Mouse (Mus musculus) heart, embryonic 14.5 days (tissue): Measurements from ENCODE around the gene Slc23a2. TPM values are rescaled to one million over a fixed set of nuclear protein-coding genes. Genes with fewer than 3 reads are reported as not detected.

Source experiments
- ATAC-seq: fragments of 200-750 bp; cut with Nextera tagmentation; 2 replicates; pipeline ENCODE4 v1.8.0; 2017; ENCODE audit warnings: low read depth, moderate TSS enrichment; ENCODE audit not compliant: insufficient number of reproducible peaks, insufficient read depth, low FRiP score
- H3K27ac ChIP-seq, 2 experiments: fragments of 200-500 bp in 1 of 2; fragments of 300-500 bp in 1 of 2; sonication (generic) in 1 of 2; replicated peaks in 1 of 2; 2 replicates each; pipeline ENCODE4 v1.5.1; 2012 to 2014; ENCODE audit warnings: low read depth in 2 of 2, low read length in 2 of 2, control low read depth in 1 of 2, mild to moderate bottlenecking in 1 of 2, mixed read lengths in 1 of 2; ENCODE audit not compliant: control insufficient read depth in 1 of 2, insufficient read depth in 1 of 2
- H3K27me3 ChIP-seq: fragments of 300-500 bp; sonication (generic); 2 replicates; pipeline ENCODE4 v1.6.1; 2014; ENCODE audit warnings: mild to moderate bottlenecking, low read length, control low read depth; ENCODE audit not compliant: control insufficient read depth, insufficient read depth
- H3K36me3 ChIP-seq: fragments of 300-500 bp; sonication (generic); 2 replicates; pipeline ENCODE4 v1.6.1; 2014; ENCODE audit warnings: mild to moderate bottlenecking, control low read depth, low read length, mixed read lengths; ENCODE audit not compliant: control insufficient read depth, insufficient read depth
- H3K4me1 ChIP-seq, 2 experiments: fragments of 200-500 bp in 1 of 2; fragments of 300-500 bp in 1 of 2; sonication (generic) in 1 of 2; 2 replicates each; pipeline ENCODE4 v1.6.1; 2012 to 2014; ENCODE audit warnings: low read length in 2 of 2, control low read depth in 1 of 2, mixed read lengths in 1 of 2; ENCODE audit not compliant: control insufficient read depth in 2 of 2, insufficient read depth in 2 of 2
- H3K4me2 ChIP-seq: fragments of 300-500 bp; sonication (generic); 2 replicates; pipeline ENCODE4 v1.6.1; 2014; ENCODE audit warnings: mild to moderate bottlenecking, low read length
- H3K4me3 ChIP-seq, 2 experiments: fragments of 200-500 bp in 1 of 2; fragments of 300-500 bp in 1 of 2; sonication (generic) in 1 of 2; 2 replicates each; pipeline ENCODE4 v1.5.1; 2012 to 2014; ENCODE audit warnings: low read length in 2 of 2, mild to moderate bottlenecking in 2 of 2, control low read depth in 1 of 2, low read depth in 1 of 2, moderate library complexity in 1 of 2; ENCODE audit not compliant: control insufficient read depth in 1 of 2, insufficient read depth in 1 of 2
- H3K9ac ChIP-seq: fragments of 300-500 bp; sonication (generic); 2 replicates; pipeline ENCODE4 v1.6.1; 2014; ENCODE audit warnings: mild to moderate bottlenecking, low read length
- H3K9me3 ChIP-seq: fragments of 300-500 bp; sonication (generic); 2 replicates; pipeline ENCODE4 v1.6.1; 2016; ENCODE audit warnings: low read length, control low read depth; ENCODE audit not compliant: control insufficient read depth
- WGBS: fragments of 180-500 bp; shearing (Covaris S2); extraction: QIAGEN DNeasy Blood & Tissue Kit; methylation state at CpG from one replicate; pipeline ENCODE4 v1.1.7; 2014; 5-methylcytosine and 5-hydroxymethylcytosine counted together
- polyA plus RNA-seq: library from polyadenylated mRNA; unstranded; fragments of >200 nt; fragmentation: Nextera tagmentation; extraction: Ambion mirVana; gene quantifications from 2 replicates; pipeline ENCODE4 v1.2.1, GENCODE M21; 2014

Gene Slc23a2
- polyA plus RNA-seq, 1 experiment from 2014 or later = 10.9 TPM

DNA sequence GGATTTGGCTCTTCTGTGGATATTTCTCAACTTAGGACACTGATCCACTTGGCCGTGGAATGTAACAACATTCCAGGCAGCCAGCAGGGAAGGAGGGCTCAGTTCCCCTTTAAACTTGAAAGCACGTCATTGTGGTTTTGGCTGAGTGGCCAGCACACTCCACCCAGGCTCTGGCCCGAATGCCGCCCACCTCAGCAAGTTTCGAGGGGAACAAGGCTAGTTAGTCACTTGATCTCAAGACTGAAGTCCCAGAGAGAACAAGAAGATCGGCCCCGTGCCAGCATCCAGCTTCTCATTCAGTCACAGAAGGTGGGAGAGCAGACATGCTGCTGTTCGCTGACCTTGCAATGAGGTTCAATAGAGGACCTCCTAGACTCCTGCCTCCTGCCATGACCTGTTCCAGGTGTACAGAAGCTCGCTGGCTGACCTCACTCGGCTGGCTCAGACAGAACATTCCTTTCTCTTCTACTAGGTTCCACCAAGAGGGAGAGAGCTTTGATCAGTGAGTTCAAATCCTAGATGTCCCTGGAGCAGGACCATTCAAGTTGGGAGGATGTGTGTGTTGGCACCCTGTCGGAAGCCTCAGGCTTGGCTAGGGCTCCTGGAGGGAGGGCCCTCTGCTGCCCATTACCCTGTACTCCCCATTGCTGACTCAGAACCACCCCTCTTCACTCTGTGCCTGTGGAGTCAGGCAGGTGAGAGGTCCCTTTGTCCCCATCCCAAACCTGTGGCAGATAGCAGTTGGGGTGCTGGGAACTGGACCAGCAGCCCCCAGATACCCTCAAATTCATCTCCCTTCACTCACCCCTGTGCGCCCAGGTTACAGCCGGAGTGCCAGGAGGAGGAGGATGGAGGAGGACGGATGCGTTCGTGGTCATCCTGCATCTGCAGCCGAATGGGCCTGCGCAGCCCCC is 138.1 kb downstream of the Slc23a2 start:
- H3K4me3 ChIP-seq = no peak overlapping the region
- H3K36me3 ChIP-seq = peaks cover 17% of the 10 kb centered on the region; the same call in 1 of the 2 replicates
- 0 out of 4 replicates have a peak overlapping the region, but pooled peaks of 1 of the 2 experiments have one; percentile 41 for H3K27ac ChIP-seq
- H3K9me3 ChIP-seq = no peaks in the 10 kb centered on the region
- H3K4me1 ChIP-seq = peaks cover 11% of the 10 kb centered on the region in 2 experiments; a peak in 3 of 4 replicates
- WGBS = 66% methylated on average over 18 of the region's 18 CpGs
- H3K27me3 ChIP-seq = no peaks in the 10 kb centered on the region
- no peak overlapping the region; the same call in 1 of the 2 replicates for H3K9ac ChIP-seq
- no peak for ATAC-seq
- H3K4me2 ChIP-seq = no peak overlapping the region

DNA sequence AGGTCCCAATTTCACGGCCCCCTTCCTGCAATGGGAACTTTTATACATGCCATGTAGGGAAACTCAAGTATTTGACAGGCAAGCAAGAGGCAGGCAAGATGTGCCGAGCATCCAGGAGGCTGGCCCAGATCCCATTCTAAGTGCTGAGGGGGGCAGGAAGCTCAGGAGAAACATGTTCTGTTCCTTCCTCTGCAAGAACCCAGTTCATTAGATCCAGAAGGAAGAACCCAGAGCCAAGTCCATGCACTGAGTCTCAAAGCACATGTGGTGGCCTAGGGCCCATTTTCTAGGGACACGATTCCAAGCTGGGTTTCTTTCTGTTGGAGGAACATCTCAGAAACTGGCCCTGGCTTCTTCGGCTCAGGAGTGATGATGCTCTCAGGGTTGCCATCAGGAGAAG is 139.5 kb downstream of the Slc23a2 start:
- WGBS = 81% methylated on average over 4 of the region's 4 CpGs
- no peak for ATAC-seq
- no peak overlapping the region for H3K9ac ChIP-seq
- H3K27me3 ChIP-seq = no peaks in the 10 kb centered on the region
- no peak overlapping the region for H3K4me2 ChIP-seq
- H3K4me3 ChIP-seq = no peak overlapping the region
- peaks cover 11 to 15% of the 10 kb centered on the region in 2 experiments; a peak in 3 of 4 replicates for H3K4me1 ChIP-seq
- peaks cover 17% of the 10 kb centered on the region; the same call in 1 of the 2 replicates for H3K36me3 ChIP-seq
- no peak overlapping the region for H3K27ac ChIP-seq
- no peaks in the 10 kb centered on the region for H3K9me3 ChIP-seq

DNA sequence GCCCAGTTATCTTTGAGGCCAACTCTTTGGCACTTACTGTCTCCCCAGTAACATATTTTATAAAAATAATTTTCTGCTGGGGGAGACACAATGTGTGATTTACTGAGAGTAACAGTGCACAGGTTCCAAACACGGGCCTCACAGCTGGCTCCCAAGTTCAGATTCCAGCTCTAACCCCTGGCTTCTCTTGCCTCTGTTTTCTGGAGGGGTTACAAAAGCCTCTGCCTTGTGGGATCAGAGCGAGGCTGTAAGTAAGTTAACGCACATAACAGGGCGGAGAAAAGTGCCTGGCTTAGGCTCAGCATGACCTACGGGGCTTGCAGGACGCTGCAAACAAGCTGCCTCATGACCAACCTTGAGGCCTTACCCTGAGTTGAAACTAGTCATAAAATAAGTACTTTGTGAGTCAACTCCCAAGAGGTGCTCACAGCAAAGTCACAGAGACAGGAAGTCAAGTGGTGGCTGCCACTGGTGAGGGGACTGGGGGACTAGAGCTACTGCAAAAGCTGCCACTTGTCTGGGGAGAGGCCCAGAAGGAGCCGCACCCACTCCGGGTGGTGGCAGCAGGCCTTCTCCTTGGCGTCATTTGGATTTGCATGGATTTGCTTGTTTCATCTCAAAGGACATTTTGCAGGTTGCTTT is 140.3 kb downstream of the Slc23a2 start:
- Histone ChIP-seq H3K9ac (no peak overlapping the region), H3K9me3 (no peaks in the 10 kb centered on the region), H3K4me2 (no peak overlapping the region), H3K27me3 (no peaks in the 10 kb centered on the region), H3K4me3 (no peak overlapping the region), H3K36me3 (peaks cover 14% of the 10 kb centered on the region; the same call in 1 of the 2 replicates), H3K4me1 (peaks cover 11 to 15% of the 10 kb centered on the region in 2 experiments; a peak in 3 of 4 replicates), H3K27ac (no peak overlapping the region)
- 84% methylated on average over 9 of the region's 9 CpGs for WGBS
- no peak for ATAC-seq

DNA sequence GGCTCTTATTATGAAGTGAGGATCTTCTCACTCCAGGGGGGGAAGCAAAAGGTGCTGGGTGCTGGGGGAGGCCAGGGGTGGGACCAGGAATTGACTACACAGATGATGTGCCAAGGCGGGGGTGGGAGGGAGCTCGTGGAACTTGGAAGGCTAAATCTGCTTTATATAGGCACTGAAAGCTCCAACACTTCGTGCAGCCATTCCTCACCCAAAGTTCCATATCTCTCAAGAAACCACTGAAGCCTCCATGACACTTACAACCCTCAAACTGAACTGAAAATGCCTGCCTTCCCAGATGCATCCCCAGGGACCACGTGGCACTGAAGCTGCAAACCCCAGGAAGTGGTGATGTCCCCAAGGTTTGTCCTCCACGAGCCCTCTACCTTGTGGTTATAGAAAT is 141.0 kb downstream of the Slc23a2 start:
- ATAC-seq = no peak
- WGBS = 74% methylated on average over 5 of the region's 5 CpGs
- peaks cover 11% of the 10 kb centered on the region; the same call in 1 of the 2 replicates for H3K36me3 ChIP-seq
- no peaks in the 10 kb centered on the region for H3K27me3 ChIP-seq
- H3K27ac ChIP-seq = no peak overlapping the region
- H3K9ac ChIP-seq = no peak overlapping the region
- H3K4me2 ChIP-seq = no peak overlapping the region
- H3K4me3 ChIP-seq = no peak overlapping the region
- peaks cover 11 to 15% of the 10 kb centered on the region in 2 experiments; a peak in 3 of 4 replicates for H3K4me1 ChIP-seq
- H3K9me3 ChIP-seq = no peaks in the 10 kb centered on the region

Other genes starting within 250 kb of the Slc23a2 start
- 69.1 and 75.7 TPM in 2 replicates for gene Prnp, start 235.2 kb downstream of the Slc23a2 start, polyA plus RNA-seq
- not detected in 2 replicates for gene Prn, start 235.2 kb downstream of the Slc23a2 start, polyA plus RNA-seq
- 29.7 and 37.8 TPM in 2 replicates for gene Prnd, start 194.2 kb downstream of the Slc23a2 start, polyA plus RNA-seq
- 10.2 and 10.9 TPM in 2 replicates for gene Rassf2, start 114.8 kb downstream of the Slc23a2 start, polyA plus RNA-seq
- 39.4 and 46.7 TPM in 2 replicates for gene Tmem230, start 102.7 kb upstream of the Slc23a2 start, polyA plus RNA-seq
- gene Pcna, start 108.2 kb upstream of the Slc23a2 start, polyA plus RNA-seq = 162 and 171 TPM in 2 replicates
- 16.1 and 21.3 TPM in 2 replicates for gene Cds2, start 118.0 kb upstream of the Slc23a2 start, polyA plus RNA-seq
- gene Prokr2, start 240.3 kb upstream of the Slc23a2 start, polyA plus RNA-seq = 1.00 and 1.0 TPM in 2 replicates